Mouse (Mus musculus) cerebellum, adult 2 months (tissue): ENCODE data around the gene Birc5. TPM values are rescaled to one million over a fixed set of nuclear protein-coding genes. Genes with fewer than 3 reads are reported as not detected.
A peak's percentile ranks its signal among the peaks of the same experiment; 100 is the strongest.
"Not testable (repeated sequence)": the region's sequence is repeated elsewhere in the genome, so short reads cannot be mapped to it uniquely, and the experiment has no call there.

Experiments
- DNase-seq, 2 experiments: peaks; one replicate each; pipeline ENCODE4 v3.0.0; 2021
- H3K27ac ChIP-seq: fragments of 200-500 bp; 2 replicates; pipeline ENCODE4 v1.5.1; 2012; ENCODE audit warnings: low read length, control low read depth, inconsistent platforms; ENCODE audit not compliant: insufficient read depth
- H3K27me3 ChIP-seq: fragments of 200-500 bp; 2 replicates; pipeline ENCODE4 v1.6.1; 2012; ENCODE audit warnings: inconsistent platforms, mild to moderate bottlenecking, low read length, moderate library complexity; ENCODE audit not compliant: control insufficient read depth, insufficient read depth
- H3K4me1 ChIP-seq: fragments of 200-500 bp; 2 replicates; pipeline ENCODE4 v1.6.1; 2011; ENCODE audit warnings: low read length; ENCODE audit not compliant: control insufficient read depth, insufficient read depth
- H3K4me3 ChIP-seq: fragments of 200-500 bp; replicated peaks from 2 replicates; pipeline ENCODE3; 2011; ENCODE audit warnings: mild to moderate bottlenecking, low read depth, low read length, control low read depth; ENCODE audit not compliant: insufficient read depth
- CTCF ChIP-seq: fragments of 200-500 bp; IDR thresholded peaks from 2 replicates; pipeline ENCODE4 v1.5.1; 2011; ENCODE audit warnings: low read depth, mild to moderate bottlenecking, control low read depth, low read length, moderate library complexity, borderline replicate concordance; ENCODE audit not compliant: insufficient read depth
- POLR2A ChIP-seq: fragments of 200-500 bp; IDR thresholded peaks from 2 replicates; pipeline ENCODE4 v1.6.1; 2011; ENCODE audit warnings: low read length, control low read depth, borderline replicate concordance; ENCODE audit not compliant: insufficient read depth
- WGBS: fragments of 180-500 bp; shearing (Covaris S2); methylation state at CpG from one replicate; pipeline ENCODE4 v1.1.7; 2018; 5-methylcytosine and 5-hydroxymethylcytosine counted together
- polyA plus RNA-seq: library from polyadenylated mRNA; depleted of rRNA; stranded (reverse); fragments of >200 nt; gene quantifications from 2 replicates; pipeline ENCODE4 v1.2.3, GENCODE M21; 2012

The Birc5 gene
- polyA plus RNA-seq, 1 experiment: 1.2 TPM

DNA sequence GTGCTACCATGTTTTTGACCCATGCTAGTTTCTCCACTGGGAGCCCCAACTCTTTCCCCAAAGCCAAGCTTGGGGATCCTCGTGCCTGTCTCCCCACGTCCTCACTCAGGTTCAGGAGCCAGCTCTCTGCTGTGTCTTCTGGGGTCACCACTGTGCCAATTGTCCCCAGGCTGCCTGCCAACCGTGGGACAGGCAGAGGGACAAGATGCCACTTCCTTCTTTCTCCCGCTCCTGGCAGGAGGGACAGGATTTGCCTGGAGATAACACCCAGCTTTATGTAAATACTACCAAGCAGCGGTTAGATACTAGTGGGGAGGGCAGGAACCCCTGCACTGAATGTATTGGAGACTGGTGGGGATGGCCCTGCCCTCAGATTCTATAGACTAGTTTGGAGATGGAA is 35.2 kb upstream of the Birc5 start:
- WGBS: 22% methylated on average over 5 of the region's 5 CpGs
- H3K4me1 ChIP-seq: peaks cover 11% of the 10 kb centered on the region
- H3K4me3 ChIP-seq: no peak overlapping the region
- no peak for DNase-seq
- TF ChIP-seq POLR2A: no peak
- no peak for TF ChIP-seq CTCF
- H3K27me3 ChIP-seq: no peaks in the 10 kb centered on the region; the same call in 1 of the 2 replicates
- H3K27ac ChIP-seq: no peak overlapping the region

DNA sequence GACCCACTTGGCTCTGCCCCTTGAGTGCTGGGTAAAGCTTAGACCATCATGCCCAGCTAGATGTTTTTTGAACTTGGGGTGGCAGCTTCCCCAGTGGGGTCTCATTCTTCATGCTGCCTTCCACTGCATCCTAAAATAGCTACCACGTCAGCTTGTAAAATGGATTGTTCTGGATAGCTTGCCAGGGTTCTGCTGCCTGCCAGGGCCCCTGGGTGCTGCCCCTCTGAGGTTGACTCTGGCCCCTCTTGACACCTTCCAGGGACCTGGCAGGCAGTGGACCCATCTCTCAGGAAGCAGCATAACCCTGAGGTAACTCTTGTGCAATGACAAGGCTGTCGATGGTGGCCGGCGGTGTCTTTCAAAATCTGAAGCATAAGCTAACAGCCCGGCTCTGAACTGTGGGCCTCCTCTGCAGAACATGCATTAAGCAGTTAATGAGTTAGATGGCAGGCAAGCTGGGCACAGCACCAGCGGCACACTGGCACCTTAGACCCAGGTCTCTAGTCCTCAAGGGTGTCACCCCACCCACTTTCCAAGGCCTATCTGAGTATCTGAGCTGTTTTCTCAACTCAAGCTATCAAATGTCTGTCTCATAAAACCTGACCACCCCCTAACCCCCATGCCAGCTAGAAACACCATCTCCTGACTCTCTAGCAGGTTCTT is 34.2 kb upstream of the Birc5 start:
- H3K27me3 ChIP-seq: no peaks in the 10 kb centered on the region
- H3K4me3 ChIP-seq: no peak overlapping the region
- no peak overlapping the region for H3K27ac ChIP-seq
- TF ChIP-seq CTCF: no peak
- H3K4me1 ChIP-seq: peaks cover 19% of the 10 kb centered on the region
- DNase-seq: no peak
- WGBS: 89% methylated on average over 6 of the region's 6 CpGs

DNA sequence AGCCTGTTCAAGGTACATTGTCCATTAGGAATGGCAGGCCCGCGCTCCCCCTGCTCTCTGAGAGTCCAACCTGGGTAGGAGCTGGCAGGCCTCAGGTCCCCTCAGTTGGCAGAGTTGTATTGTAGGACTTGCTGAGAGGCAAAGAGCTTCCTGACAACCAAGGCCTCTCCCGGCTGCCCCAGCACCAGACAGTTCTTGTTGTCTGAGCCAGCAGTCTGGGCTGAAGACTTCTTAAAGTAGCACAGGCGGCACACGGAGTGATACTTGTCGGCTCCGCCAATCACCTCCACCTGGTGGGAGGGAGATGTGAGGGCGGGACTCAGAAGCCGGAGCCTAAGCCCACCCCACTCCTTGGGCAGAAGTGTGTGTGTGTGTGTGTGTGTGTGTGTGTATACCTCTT is 33.2 kb upstream of the Birc5 start:
- not testable (repeated sequence) for H3K27me3 ChIP-seq, H3K4me3 ChIP-seq, H3K27ac ChIP-seq, DNase-seq
- peaks cover 13% of the 10 kb centered on the region for H3K4me1 ChIP-seq
- WGBS: 89% methylated on average over 9 of the region's 9 CpGs

DNA sequence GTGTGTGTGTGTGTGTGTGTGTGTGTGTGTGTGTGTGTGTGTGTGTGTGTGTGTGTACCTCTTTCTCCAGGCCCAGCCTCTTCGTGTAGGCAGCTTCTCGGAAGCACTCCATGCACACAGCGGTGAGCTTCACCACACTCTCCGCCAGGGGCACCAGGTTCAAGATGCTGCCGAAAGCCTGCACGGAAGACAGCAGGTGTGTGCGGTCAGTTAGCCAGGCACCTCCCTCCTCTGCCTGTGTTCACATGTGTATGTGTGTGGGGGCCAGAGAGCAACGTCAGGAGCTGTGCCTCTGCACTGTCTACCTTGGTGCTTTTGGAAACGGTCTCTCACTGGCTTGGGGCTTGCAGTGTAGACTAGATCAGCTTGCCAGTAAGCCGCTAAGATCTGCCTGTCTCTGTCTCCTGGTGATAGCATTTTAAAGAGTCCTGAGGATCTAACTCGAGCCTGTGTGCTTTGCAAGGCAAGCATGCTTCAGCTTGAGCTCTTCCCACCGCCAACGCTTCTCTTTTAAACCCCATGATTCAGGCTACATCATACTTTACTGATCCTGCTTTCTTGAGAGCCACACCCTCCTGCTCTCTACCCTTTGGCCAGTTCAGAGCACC is 32.6 kb upstream of the Birc5 start:
- peaks cover 13% of the 10 kb centered on the region for H3K4me1 ChIP-seq
- H3K4me3 ChIP-seq: no peak overlapping the region
- H3K27ac ChIP-seq: no peak overlapping the region
- TF ChIP-seq POLR2A: no peak
- TF ChIP-seq CTCF: no peak
- no peak for DNase-seq
- H3K27me3 ChIP-seq: no peaks in the 10 kb centered on the region
- WGBS: 86% methylated on average over 13 of the region's 13 CpGs

DNA sequence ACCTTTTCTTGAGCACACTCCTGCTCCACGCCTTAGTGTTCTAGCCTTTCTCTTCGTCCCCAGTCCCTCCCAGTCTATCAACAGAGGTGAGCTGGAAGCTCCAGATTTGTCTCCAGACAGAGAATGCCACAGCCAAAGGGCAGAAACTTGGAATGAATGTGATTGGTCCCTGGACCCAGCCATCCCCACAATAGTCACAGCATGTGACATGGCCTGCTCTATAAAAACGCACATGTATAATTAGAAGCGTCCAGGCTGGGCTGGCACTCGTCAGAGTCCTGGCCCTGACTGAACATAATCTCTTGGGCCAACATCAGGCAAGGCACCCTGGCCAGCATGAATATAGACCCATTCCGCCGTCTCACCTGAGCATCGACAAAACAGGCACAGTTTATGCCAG is 30.0 kb upstream of the Birc5 start:
- peak in 1 of 2 experiments; percentile 46 for DNase-seq
- no peak for TF ChIP-seq POLR2A
- Histone ChIP-seq H3K27ac (no peak overlapping the region), H3K4me3 (no peak overlapping the region), H3K4me1 (peaks cover 11% of the 10 kb centered on the region), H3K27me3 (no peaks in the 10 kb centered on the region)
- WGBS: 17% methylated on average over 8 of the region's 8 CpGs

DNA sequence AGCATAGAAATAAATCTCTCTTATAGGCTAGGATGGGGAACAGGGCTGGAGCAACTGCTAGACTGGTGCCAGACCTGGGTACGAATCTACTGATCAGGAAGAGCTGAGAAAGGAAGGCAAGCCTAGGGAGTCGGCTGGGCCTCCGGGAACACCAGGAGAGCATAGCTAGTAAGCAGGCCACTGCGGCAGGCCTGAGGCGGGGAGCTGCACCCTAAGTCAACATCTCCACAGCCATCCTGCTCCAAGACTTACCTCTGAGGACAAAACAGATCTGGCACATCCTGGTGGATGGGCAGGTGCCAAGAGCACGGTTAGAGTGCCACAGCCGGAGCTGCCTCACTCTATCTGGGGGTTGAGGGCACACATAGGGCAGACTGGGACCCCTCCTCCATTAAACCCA is 28.9 kb upstream of the Birc5 start:
- TF ChIP-seq POLR2A (no peak), CTCF (no peak)
- Histone ChIP-seq H3K27ac (no peak overlapping the region), H3K4me1 (peaks cover 11% of the 10 kb centered on the region), H3K27me3 (no peaks in the 10 kb centered on the region), H3K4me3 (no peak overlapping the region)
- DNase-seq: no peak
- 79% methylated on average over 7 of the region's 7 CpGs for WGBS

DNA sequence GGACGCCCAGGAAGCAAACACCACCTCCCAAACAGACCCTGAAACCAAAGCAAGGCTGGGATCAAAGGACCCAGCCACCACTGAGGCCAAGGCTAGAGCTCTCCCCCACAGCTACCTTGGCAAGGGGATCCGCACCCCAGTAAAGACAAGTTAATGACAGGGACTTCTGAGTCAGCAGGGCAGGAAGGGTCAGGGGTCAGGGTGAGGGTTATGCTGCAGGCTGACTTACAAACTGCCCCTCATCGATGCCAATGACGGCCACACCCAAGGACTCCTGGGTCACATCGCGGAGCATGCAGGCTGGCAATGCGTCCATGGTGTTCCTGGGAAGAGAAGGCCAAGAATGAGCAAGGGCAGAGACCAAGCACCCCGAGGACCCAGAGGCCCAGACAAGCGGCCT is 27.2 kb upstream of the Birc5 start:
- Histone ChIP-seq H3K4me1 (peaks cover 17% of the 10 kb centered on the region), H3K4me3 (no peak overlapping the region), H3K27ac (no peak overlapping the region), H3K27me3 (no peaks in the 10 kb centered on the region; the same call in 1 of the 2 replicates)
- DNase-seq: no peak
- 93% methylated on average over 9 of the region's 9 CpGs for WGBS
- TF ChIP-seq POLR2A (no peak), CTCF (no peak)

DNA sequence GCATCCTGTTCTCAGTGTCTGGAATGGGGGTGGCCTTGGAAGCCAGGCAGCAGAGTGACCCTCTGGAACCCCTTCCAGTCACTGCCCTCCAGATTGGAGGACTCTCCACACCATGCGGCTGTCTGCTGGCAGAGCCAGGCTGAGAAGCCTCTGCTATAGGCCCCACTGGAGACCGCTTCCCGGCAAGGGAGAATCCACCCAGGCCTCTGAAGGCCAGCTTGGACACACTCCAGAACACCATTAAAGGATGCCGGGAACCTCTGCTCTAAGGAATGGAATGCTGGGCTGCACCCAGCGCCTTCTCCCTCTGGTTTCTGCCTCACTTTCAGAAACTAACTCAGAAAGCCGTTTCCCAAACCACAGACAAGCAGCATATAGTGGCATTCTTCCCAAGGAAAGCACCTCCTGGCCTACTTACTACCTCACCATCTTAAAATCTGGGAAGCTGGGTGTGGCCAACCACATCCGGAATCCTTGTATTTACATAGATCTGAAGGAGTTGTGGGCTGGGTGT is 26.3 kb upstream of the Birc5 start:
- no peak for DNase-seq
- peaks cover 17% of the 10 kb centered on the region for H3K4me1 ChIP-seq
- WGBS: 82% methylated on average over 7 of the region's 7 CpGs
- H3K4me3 ChIP-seq: no peak overlapping the region
- TF ChIP-seq CTCF (no peak), POLR2A (no peak)
- H3K27ac ChIP-seq: no peak overlapping the region
- H3K27me3 ChIP-seq: no peaks in the 10 kb centered on the region; the same call in 1 of the 2 replicates
